Mouse (Mus musculus) ES-E14 (cell line): Measurements from ENCODE around the gene Pfn5. TPM values are rescaled to one million over a fixed set of nuclear protein-coding genes. Genes with fewer than 3 reads are reported as not detected.
"Not testable (repeated sequence)": the region's sequence is repeated elsewhere in the genome, so short reads cannot be mapped to it uniquely, and the experiment has no call there.

Source experiments
- DNase-seq: peaks from one replicate; pipeline ENCODE4 v3.0.0-alpha.2; 2013; ENCODE audit warnings: low read depth, low spot score
- H3K27ac ChIP-seq: 2 replicates; pipeline ENCODE4 v1.5.1; 2012; ENCODE audit warnings: low read depth, mild to moderate bottlenecking, low read length, moderate library complexity, mixed read lengths; ENCODE audit not compliant: poor library complexity, insufficient read depth, severe bottlenecking
- H3K36me3 ChIP-seq: 2 replicates; pipeline ENCODE4 v1.6.1; 2012; ENCODE audit warnings: mild to moderate bottlenecking, low read length, moderate library complexity, mixed read lengths; ENCODE audit not compliant: control insufficient read depth, poor library complexity, insufficient read depth, severe bottlenecking
- H3K4me1 ChIP-seq, 2 experiments: fragments of 150-350 bp in 1 of 2; sonication (generic) in 1 of 2; 2 replicates each; pipeline ENCODE4 v1.6.1; 2012; ENCODE audit warnings: low read length in 2 of 2, mild to moderate bottlenecking in 1 of 2, mixed read lengths in 1 of 2; ENCODE audit not compliant: control insufficient read depth in 2 of 2, insufficient read depth in 2 of 2, poor library complexity in 1 of 2
- H3K4me3 ChIP-seq, 2 experiments: fragments of 150-350 bp in 1 of 2; sonication (generic) in 1 of 2; 2 replicates each; pipeline ENCODE4 v1.5.1; 2012; ENCODE audit warnings: low read length in 2 of 2, low read depth in 1 of 2, mild to moderate bottlenecking in 1 of 2, mixed read lengths in 1 of 2; ENCODE audit not compliant: insufficient read depth in 1 of 2, poor library complexity in 1 of 2, severe bottlenecking in 1 of 2
- H3K9ac ChIP-seq: 2 replicates; pipeline ENCODE4 v1.6.1; 2012; ENCODE audit warnings: low read depth, mild to moderate bottlenecking, low read length, mixed read lengths; ENCODE audit not compliant: poor library complexity, insufficient read depth, severe bottlenecking
- H3K9me3 ChIP-seq: fragments of 150-350 bp; sonication (generic); 2 replicates; pipeline ENCODE4 v1.6.1; 2012; ENCODE audit warnings: low read depth, mild to moderate bottlenecking, low read length; ENCODE audit not compliant: control insufficient read depth, insufficient read depth
- CHD2 ChIP-seq: IDR thresholded peaks from 2 replicates; pipeline ENCODE4 v1.6.1; 2014; ENCODE audit warnings: mild to moderate bottlenecking, low read depth, low read length, inconsistent platforms
- HCFC1 ChIP-seq: IDR thresholded peaks from 2 replicates; pipeline ENCODE4 v1.6.1; 2012; ENCODE audit warnings: low read length, inconsistent platforms, borderline replicate concordance; ENCODE audit not compliant: insufficient read depth
- MAFK ChIP-seq: IDR thresholded peaks from 2 replicates; pipeline ENCODE4 v1.6.1; 2014; ENCODE audit warnings: mild to moderate bottlenecking, low read depth, low read length, inconsistent platforms; ENCODE audit not compliant: insufficient read depth
- ZC3H11A ChIP-seq: IDR thresholded peaks from 2 replicates; pipeline ENCODE4 v1.6.1; 2012; ENCODE audit warnings: low read depth, mild to moderate bottlenecking, inconsistent platforms, low read length, borderline replicate concordance
- ZNF384 ChIP-seq: IDR thresholded peaks from 2 replicates; pipeline ENCODE4 v1.6.1; 2012; ENCODE audit warnings: low read depth, low read length, inconsistent platforms
- in situ Hi-C, 2 experiments: fragments of 600-800 bp; cut with MboI; formaldehyde crosslinking; loops; one replicate each; pipeline ENCODE4 v1.15.1; 2025; ENCODE audit warnings: low sequenced_read_pairs in 2 of 2, inconsistent platforms in 1 of 2; ENCODE audit not compliant: unreplicated experiment in 2 of 2
- total RNA-seq: library from RNA; depleted of rRNA; stranded (reverse); fragments of 300-350 nt; gene quantifications from 2 replicates; pipeline ENCODE4 v1.2.3, GENCODE M21; 2012; rRNA removed

The Pfn5 gene
- not detected in 2 replicates for total RNA-seq

- in situ Hi-C loops = no loop called here
- no peaks in the 10 kb centered on the region for H3K36me3 ChIP-seq
- no peaks in the 10 kb centered on the region for H3K4me1 ChIP-seq
- H3K4me3 ChIP-seq = no peak within 1 kb of the TSS
- TF ChIP-seq MAFK (no peak), ZC3H11A (no peak), HCFC1 (no peak), CHD2 (no peak), ZNF384 (no peak)
- H3K9ac ChIP-seq = no peak within 1 kb of the TSS
- H3K9me3 ChIP-seq = no peaks in the 10 kb centered on the region
- DNase-seq = no peak
- H3K27ac ChIP-seq = no peak within 1 kb of the TSS
These were observed at the start of gene Pfn5, which contains the start of gene Asb12 for GRCm38 (mm10) chrX:95557887-95558286. Gene Pfn5, plus strand, starts transcription at chrX:95558104. Gene Asb12, minus strand, starts transcription at chrX:95557987.

GRCm38 (mm10) chrX:95523883-95524282 is 34.0 kb upstream of the Pfn5 start:
- DNase-seq = no peak
- in situ Hi-C loops = no loop called here
- no peak for TF ChIP-seq ZC3H11A
- TF ChIP-seq HCFC1 = no peak
- TF ChIP-seq ZNF384 = no peak
- TF ChIP-seq CHD2 = no peak
- TF ChIP-seq MAFK = no peak
- Histone ChIP-seq H3K9ac (no peak overlapping the region), H3K27ac (no peak overlapping the region), H3K4me1 (no peaks in the 10 kb centered on the region), H3K4me3 (no peak overlapping the region), H3K36me3 (no peaks in the 10 kb centered on the region), H3K9me3 (no peaks in the 10 kb centered on the region)

GRCm38 (mm10) chrX:95525166-95525565 is 32.7 kb upstream of the Pfn5 start:
- Histone ChIP-seq H3K9ac (no peak overlapping the region), H3K4me3 (no peak overlapping the region), H3K9me3 (no peaks in the 10 kb centered on the region), H3K4me1 (no peaks in the 10 kb centered on the region), H3K36me3 (no peaks in the 10 kb centered on the region), H3K27ac (no peak overlapping the region)
- no peak for TF ChIP-seq ZC3H11A
- TF ChIP-seq HCFC1 = no peak
- TF ChIP-seq CHD2 = no peak
- no peak for TF ChIP-seq MAFK
- TF ChIP-seq ZNF384 = no peak
- DNase-seq = no peak
- in situ Hi-C loops = no loop called here

- DNase-seq, H3K4me3 ChIP-seq, H3K27ac ChIP-seq, in situ Hi-C loops, H3K9me3 ChIP-seq, H3K9ac ChIP-seq, H3K4me1 ChIP-seq, H3K36me3 ChIP-seq: not testable (repeated sequence)
These were observed 22.4 kb upstream of the Pfn5 start for GRCm38 (mm10) chrX:95535493-95535892.

GRCm38 (mm10) chrX:95554321-95554720 is 3.6 kb upstream of the Pfn5 start:
- Histone ChIP-seq H3K36me3 (no peaks in the 10 kb centered on the region), H3K9ac (no peak overlapping the region), H3K4me3 (no peak overlapping the region), H3K27ac (no peak overlapping the region), H3K9me3 (no peaks in the 10 kb centered on the region), H3K4me1 (no peaks in the 10 kb centered on the region)
- TF ChIP-seq MAFK (no peak), ZNF384 (no peak), ZC3H11A (no peak)
- DNase-seq = no peak
- in situ Hi-C loops = no loop called here
